Mouse (Mus musculus) naive thymus-derived CD4-positive, alpha-beta T cell, adult 2 months (primary cell): ENCODE measurements around the gene Chst5.

Source experiments
- DNase-seq: peaks from one replicate; pipeline ENCODE4 v3.0.0-alpha.2; 2011; ENCODE audit warnings: low read depth

The Chst5 gene

DNA sequence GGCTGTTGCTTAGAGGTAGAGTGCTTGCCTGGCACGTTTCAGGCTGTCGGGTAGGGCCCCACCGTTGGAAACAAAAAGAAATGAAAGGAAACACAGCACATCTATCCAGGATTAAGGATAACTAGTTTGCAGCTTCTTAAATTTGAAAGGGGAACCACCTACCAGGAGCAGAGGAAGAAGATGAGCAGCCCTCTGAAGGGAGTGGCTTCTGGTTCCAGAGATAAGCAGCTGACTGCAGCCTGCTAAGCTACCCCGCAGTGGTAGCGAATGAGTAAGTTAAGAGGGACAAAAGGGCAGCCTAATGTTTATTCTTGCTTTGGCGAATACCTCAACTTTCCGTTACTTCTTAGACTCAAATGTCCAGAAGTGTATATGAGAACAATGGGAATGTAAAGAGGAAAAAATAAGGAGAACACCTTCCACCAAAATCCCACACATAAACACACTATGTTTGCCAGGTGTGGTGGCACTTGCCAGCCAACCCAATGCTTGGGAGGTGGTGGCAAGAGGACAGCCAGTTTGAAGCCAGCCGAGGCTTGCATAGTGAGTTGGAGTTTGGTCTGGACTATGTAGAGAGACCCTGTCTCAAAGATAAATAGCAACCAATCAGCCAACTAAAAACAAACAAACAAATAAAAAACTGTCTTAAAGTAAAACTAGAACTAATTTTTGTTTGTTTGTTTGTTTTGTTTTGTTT is 19.5 kb upstream of the Chst5 start:
- no peak for DNase-seq

DNA sequence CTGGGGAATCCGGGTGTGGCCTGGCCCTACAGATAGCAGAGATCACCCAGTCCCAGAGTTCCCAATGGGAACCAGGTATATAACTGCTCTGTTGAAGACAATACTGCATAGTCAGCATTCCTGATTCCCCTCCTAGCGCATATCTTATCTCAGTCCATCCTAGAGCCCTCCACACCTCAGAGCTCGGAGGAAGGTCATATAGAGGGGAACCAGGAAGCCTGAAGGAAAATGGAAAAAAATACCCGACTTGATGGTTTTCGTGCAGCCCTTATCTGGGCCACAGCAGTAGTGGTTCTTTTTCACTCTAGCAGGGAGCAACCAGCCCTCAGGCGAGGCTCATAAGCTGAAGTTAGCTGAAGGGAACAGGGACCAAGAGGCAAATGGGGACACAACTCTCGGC is 14.7 kb upstream of the Chst5 start:
- no peak for DNase-seq

DNA sequence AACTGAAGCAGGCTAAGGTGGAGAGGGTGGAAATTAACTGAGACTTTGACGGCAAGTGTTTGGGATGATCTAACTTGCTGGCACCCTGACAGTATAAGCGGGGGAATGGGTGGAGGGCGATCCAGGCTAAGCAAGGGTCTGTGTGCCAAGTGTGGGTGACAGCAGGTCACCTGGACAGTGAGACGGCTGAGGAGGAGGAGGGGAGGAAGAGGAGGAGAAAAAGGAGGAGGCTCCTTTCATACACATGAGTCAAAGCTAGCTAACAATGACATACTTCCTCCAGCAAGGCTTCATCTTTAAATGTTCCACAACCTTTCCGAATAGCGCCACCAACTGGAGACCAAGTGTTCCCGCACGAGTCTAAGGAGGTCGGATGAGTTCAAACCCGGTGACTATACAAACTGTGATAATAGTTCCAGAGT is 13.1 kb upstream of the Chst5 start:
- peak; percentile 71 for DNase-seq

DNA sequence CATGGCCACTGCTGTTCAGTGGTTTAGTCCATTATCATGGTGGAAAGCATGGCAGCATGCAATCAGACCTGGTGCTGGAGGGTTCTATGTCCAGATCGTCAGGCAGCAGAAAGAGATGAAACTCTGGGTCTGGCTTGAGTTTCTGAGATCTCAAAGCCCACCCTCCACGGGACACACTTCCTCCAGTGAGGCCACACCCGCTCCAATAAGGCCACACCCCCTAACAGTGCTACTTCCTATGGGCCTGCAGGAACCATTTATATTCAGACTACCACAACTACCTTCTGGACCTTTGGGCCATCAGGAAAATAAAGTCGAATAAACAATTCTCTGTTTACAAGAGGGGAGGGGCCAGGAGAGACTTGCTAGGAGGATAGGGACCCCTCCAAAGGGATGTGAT is 10.7 kb upstream of the Chst5 start:
- DNase-seq = no peak

DNA sequence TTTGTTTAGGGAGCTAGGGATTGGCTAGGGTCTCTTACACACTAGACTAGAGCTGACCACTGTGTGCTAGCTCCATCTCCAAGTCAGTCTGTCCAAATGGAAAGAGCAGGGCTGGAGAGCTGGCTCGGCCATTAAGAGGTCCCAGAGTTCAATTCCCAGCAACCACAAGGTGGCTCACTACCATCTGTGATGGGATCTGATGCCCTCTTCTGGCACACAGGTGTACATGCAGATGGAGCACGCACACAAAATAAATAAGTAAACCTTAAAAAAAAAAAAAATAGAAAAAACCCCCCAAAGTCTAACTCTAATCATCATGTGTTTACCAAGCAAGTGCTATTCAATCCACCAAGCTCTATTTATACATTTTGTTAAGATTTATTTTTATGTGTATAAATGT is 9.4 kb upstream of the Chst5 start:
- no peak for DNase-seq

DNA sequence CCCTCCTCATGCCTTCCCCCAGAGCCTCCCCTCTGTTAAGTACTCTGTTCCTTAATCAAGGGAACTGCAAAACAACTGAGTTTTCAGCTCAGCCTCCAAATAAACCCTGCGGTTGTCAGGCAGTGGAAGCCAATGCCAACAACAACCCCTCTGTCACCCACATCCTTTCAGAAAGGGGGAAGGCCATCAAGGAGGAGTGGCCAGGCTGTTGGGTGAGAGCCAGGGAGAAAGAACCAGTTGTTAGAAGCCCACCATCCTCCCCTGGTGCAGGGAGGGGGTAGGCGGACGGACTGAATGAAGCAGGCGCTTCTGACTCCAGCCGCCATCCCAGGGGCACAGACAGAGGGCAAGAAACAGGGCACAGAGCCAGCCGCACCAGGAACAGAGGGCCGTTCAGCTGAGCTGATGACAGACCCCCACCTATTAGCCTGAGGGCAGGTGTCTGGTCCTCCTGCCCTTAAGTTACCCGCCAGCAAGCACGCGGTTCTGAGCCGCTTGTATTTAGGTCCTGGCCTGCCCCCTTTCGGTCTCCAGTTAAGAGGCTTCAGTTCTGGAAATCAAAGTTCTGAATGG is 2.7 kb upstream of the Chst5 start:
- no peak for DNase-seq

DNA sequence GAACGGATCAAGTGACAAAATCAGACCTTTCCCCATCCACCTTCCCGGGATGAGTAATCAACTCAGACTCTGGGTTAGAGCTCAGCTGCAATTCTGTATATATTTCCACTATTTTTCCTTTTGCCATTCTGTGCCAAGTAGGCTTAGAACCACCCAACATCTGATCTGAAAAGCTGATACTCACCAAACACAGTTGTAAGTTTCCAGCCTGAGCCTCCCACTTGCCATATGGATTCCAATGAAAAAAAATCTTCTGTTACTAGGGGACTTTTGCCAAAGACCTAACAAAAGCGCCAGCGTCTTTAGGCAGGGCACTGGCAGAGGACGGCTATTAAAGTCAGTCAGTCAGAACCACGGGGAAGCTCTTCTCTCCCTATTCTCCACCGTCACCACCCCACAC is 1.3 kb upstream of the Chst5 start:
- DNase-seq = no peak

DNA sequence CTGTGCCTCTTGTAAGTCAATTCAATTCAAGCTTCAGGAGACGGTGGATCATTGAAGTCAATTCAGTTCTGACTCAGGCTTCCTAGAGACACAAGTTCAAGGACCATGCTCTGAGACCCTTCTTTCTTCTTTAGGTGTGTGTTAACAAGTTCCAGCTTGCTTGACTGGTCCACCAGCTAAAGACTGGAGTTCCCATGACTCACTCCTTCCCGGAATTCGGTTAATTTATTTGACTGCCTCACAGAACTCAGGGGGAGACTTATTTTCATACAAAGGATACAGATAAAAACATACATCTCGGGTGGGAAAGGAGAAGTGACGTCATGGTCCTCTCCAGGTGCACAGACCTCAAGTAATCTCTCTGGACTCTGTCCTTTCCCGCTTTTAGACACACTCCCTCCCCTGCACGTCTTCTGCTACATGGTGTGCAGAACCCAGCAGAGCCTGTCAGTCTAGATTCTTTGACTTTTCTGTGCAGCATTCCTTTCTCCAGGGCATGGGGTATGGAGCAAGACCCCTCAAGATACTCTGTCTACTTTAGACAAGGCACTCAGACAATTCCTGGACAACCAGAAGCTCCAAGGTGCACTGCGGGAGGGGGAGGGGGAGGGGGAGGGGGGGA is 4.6 kb downstream of the Chst5 start:
- DNase-seq = no peak

DNA sequence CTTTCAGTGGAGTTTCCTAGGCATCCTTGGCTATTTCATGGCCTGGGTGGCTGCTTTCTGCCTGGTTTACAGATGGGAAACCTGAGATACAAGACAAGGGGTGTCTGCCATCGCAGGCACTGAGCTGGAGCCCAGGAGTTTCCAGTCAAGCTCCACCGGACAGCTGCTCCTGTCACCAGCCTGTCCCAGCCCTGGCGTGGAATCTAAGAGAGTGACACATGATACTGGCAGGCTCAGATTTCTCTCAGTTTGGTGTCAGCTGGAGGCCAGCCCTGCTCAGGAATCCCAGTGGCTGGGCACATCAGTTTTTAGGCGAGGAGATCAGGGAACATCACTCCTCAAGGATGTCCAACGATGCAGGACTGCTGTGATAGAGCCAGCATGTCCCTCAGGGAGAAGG is 8.2 kb downstream of the Chst5 start:
- no peak for DNase-seq

DNA sequence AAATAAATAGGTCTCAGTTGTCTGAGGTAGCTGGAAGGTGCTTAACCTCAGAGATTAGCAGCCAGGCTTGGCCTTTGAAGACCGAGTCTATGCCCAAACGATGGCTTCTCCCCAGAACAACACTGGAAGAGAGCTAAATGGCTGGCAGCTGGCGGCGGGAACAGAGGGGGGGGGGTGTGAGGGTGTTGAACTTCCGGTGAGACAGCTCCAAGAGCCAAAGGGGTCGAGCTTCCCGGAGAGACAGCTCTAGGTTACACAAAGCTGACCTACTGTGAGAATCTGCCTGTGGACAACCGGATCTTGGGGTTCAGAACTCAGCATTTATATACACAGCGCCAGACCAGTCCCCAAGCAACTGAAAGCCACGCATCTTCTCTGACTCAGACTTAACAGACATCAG is 11.7 kb downstream of the Chst5 start:
- DNase-seq = no peak

DNA sequence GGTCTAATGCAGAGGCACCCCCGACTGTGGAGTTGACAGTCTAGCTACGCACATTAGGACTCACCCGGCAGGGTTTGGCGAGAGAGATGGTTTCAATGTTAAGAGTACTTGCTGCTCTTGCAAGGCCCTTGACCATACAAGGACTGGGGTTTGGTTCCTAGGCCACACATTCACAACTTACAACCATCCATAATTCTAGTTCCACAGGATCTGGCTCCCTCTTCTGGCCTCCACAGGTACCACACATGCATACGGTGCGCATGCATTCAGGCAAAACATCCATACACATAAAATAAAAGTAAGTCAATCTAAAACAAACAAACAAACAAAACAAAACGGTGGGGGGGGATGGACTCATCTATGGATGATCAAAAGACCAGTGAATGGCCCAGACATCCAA is 15.3 kb downstream of the Chst5 start:
- DNase-seq = no peak

DNA sequence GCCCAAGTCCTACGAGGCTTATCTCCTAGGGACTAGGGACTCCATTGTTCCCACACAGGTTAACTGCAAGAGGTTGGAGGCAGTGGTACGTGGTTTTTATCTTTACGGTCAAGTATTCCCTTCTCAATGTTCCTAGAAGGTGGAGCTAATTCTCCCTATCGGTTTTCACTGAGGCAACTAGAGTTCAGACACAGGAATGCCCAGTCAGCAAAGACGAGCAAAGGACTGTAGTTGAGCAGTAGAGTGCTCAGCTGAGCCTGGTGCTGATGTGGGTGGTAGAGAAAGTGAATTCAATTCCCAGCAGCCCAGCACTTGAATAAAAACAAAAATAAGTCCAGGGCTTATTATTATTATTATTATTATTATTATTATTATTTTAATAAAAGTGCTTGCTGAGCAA is 17.6 kb downstream of the Chst5 start:
- DNase-seq = no peak

DNA sequence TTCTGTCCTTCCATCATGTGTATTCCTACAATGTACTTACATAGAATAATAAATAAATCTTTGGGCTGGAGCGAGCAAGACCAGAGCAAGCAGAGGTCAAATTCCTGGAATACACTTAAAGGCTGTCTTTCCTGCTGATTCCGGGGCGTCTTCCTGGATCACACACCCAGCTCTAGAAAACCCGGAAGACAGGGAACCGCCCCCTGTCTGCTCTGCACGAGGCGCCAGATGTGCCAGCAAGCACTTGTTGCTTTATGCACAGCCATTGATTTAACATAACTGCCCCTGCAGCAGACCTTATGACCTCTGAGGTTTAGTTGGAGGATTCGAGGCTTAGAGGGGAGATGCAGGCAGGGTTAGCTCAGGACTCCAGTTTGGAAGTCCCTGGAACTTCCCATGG is 18.3 kb downstream of the Chst5 start:
- DNase-seq = no peak

DNA sequence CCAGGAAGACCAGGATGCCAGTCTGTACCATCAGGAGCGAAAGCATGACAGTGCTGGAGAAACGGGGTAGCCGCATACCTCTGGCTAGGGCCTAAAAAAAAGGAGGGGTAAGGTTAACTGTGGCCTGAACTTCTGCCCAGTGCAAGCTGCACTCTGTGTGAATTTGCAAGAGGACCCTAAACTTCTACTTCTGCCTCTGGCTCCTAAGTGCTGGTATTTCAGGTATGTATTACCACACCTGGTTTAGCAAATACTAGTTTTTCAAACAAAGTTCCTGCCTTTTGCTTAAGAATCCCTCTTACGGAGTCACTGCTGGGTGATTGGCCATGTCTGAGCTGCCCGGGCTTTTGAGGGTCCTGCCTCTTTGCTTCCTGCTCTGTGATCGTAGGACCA is 19.3 kb downstream of the Chst5 start:
- DNase-seq = no peak

DNA sequence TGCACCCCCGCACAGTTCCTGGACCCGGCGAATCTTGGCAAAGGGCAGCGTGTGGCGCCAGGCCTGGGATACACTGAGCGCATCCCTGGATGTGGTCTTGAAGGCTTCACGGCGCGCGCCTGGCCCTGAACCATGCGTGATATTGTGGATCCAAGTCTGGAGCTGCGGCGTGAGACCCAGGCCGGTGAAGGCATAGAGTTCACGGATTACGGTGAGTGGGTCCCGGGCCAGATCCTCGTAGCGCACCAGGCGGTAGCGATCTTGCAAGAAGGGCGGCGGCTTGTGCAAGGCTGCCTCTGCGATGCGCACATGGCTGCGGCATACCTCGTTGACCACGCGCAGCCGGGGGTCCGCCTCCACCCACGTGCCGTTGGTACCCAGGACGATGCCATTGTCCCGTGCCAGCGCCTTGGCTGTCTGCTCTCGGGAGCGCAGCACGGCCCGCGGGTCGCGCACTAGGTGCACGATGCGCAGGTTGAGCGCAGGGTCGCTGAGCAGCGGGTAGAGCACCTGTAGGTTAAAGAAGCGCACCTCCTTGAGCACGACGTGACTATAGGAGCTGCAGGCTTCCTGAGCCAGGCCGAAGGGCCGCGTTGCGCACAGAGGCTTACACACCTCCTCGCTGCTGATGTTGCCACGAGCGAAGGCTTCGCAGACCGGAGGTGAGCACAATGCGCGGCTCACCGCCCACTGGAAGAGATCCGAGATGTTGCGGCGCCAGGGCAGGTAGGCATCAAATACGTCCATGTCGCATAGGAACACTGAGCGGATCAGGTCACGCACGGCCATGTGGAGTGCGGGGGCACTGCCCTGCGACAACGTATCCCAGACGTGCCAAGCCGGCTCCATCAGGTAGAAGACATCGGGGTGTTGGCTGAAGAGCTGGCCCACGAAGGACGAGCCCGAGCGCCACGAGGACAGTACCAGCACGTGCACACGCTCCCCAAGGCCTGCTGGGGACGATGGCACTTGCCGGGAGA is 20.0 kb downstream of the Chst5 start:
- DNase-seq = no peak

DNA sequence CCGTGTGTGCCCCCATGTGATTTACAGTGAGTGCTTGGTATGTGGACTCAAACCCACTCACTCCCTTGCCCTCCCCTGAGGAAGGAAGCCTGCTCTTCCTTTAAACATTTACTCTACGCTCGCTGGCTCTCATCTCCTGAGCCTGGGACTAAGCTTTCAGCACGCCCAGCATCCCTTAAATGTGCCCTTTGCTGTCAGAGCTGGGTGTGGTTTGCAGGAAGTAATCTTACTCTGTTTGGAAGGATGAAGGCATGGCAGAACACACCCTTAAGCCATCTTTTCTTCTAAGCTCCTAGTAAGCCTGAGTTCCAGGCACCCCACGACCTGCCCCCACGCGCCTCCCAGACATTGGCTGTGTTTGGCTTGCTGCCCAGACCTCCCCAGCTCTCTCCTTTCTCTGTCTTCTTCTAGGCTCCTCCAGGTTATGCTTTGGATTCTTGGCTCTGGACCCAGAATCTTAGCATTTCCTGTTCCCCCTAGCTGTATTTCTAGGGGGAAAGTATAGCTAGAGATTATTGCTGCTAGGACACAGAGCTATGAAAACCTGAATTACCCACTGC is 22.1 kb downstream of the Chst5 start:
- DNase-seq = no peak

DNA sequence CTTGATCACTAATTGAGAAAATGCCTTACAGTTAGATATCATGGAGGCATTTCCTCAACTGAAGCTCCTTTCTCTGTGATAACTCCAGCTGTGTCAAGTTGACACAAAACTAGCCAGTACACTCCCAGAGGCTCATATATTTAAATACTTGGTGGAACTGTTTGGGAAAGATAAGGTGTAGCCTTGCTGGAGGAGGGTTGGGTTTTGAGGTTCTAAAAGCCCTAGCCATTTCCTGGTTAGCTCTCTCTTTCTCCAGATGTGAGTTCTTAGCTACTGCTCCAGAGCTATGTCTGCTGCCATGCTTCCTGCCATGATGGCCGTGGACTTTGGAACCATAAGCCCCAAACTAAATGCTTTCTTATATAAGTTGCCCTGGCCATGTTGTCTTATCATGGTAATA is 22.8 kb downstream of the Chst5 start:
- no peak for DNase-seq

DNA sequence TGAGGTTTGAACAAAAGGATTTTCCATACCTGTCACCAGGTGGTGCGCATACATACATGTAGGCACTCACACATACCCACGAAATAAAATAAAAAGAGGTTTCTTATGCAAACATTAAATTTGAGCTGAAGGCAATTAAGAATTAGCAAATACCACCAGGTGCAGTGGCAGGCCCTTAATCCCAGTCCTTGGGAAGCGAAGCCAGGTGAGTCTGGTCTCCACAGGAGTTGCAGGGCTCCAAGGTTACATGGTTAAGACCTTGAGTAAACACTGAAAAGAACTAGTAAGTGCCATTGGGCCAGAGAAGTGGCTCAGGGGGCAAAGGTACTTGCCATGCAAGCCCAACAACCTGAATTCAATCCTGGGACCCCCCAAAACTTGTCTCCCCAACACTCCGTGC is 26.6 kb downstream of the Chst5 start:
- DNase-seq = no peak

DNA sequence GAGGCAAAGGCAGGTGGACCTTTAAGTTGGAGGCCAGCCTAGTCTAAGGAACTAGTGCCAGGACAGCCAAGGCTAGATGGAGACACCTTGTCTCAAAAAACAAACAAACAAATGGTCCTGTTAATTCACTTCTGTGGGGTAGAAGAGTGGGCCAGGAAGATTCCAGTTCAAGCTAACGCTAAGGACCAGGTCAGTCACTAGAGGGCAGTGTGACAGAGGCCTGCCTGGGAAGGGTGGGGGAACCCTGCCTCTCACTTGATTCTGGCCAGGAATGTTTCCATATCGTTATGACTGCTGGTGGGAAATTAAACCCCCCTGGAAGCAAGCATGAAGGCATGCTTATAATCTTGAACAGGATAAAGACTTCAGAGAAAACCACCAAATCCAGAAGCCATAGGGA is 28.7 kb downstream of the Chst5 start:
- DNase-seq = peak; percentile 72

DNA sequence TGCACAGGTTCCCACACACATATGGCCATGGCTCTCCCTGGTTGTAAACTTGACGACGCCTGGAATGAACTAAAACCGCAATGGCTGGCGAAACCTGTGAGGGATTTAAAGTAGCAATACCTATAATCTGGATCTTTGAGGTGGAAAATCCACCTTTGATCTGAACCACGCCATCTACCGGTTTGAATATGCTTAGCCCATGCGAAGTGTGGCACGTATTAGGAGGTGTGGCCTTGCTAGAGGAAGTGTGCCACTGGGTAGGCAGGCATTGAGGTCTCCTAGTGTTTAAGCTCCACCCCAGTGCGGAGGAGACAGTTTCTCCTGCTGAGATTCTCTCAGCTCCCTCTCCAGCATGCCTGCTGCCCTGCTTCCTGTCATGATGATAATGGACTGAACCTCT is 32.5 kb downstream of the Chst5 start:
- DNase-seq = peak; percentile 53

DNA sequence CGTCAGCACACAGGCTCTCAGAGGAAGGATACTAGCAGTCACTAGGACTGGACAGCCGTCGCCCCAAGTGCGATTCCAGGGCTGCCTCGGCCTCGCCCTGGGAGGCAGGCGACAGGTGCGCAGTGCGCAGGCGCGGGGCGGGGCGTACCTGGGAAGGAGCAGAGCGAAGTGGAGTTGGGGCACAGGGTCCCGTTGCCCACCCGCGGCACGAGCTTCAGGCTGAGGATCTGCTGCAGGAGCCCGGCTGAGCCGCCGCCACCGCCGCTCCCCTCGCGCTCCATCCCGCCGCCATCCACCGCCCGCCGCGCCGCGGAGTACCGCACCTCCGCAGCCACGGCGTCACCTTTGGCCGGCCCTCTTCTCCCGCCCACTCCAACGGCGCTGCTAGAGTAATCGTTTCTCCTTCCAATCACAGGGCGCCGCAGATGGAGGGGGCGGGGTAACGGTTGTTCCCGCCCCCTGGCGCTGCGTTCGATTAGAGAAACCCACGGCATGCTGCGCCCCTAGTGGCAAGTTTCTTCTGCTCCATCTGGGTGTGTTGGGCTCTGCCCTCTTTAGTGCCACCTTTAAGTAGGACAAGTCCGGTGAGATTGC is 33.8 kb downstream of the Chst5 start, which contains the start of gene Tmem170:
TSS of gene Tmem170 (minus strand) at position 396 of the 594 bp plus-strand sequence.
- DNase-seq = peak; percentile 100

DNA sequence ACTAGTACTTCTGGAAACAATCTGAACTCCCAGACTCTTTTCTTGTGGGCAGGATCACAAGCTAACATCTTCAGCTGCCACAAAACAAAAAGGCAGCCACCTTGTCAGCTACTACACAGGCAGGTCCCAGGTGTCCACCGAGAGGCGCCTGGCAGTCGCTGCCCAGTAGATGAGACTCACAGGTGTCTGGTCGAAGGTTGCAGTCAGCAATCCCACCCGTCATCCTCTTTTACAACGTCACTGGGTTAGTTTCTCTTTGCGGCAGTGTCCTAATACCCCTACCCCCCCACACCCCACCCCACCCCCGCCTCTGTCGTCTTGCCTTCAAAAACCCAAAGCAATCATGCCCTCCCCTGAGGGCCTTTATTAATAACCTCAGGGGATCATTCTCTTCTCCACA is 34.5 kb downstream of the Chst5 start:
- DNase-seq = no peak
